Mouse (Mus musculus) liver, embryonic 14.5 days (tissue): ENCODE results near the gene Lrmda.

Experiments
- CTCF ChIP-seq: IDR thresholded peaks from 2 replicates; pipeline ENCODE4 v1.5.1; 2016; ENCODE audit warnings: antibody characterized with exemption, low read depth, control low read depth
- EP300 ChIP-seq: IDR thresholded peaks from 2 replicates; pipeline ENCODE4 v1.6.1; 2016; ENCODE audit warnings: antibody characterized with exemption, low read depth

DNA sequence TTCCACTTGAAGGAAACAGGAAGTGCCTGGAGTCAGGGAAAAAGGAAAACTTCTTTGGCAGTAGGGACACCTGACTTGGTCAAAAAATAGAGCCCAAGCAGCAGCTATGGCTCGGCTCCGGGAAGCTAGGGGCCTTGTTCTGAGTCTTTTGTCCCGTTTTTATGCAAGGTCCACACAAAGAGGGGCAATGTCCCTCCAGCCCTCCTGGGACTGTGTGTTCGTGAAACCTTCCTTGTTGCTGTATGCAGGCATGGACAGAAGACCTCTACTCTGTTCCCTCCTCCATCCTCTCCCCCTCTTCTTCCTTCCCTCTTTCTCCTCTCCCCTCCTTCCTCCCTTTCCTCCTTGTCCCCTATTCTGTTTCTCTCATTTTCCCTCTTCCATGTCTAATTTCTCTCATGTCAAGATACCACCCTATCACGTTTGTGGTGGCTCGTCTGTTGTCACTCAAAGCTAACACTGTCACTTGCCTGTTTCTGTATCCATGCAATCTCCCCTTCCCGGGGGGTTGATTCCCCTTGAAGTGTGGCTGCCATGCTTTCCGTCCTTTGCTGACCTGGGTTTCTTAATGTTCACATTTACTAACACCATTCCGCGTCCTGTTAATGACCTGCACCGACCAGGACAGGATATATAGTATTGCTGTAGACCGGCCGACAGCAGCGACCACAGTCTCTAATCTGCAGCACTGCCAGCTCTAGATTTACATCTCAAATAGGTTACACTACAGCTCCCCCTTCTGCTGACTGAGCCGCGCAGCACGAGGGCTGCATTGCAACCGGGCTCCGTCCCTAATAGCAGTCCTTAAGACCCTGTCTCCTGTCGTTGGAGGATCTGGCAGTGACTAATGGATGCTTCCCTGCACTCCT lies 788.4 kb downstream of the Lrmda start:
- peak; percentile 67 for TF ChIP-seq CTCF
- no peak for TF ChIP-seq EP300
